Mouse (Mus musculus) lung, adult 18-20 months (tissue): Measurements from ENCODE around the gene Mmgt2.

Experiments used
- DNase-seq, 2 experiments: peaks; one replicate each; pipeline ENCODE4 v3.0.0; 2022; ENCODE audit warnings: mixed read lengths in 2 of 2

Gene Mmgt2

DNA sequence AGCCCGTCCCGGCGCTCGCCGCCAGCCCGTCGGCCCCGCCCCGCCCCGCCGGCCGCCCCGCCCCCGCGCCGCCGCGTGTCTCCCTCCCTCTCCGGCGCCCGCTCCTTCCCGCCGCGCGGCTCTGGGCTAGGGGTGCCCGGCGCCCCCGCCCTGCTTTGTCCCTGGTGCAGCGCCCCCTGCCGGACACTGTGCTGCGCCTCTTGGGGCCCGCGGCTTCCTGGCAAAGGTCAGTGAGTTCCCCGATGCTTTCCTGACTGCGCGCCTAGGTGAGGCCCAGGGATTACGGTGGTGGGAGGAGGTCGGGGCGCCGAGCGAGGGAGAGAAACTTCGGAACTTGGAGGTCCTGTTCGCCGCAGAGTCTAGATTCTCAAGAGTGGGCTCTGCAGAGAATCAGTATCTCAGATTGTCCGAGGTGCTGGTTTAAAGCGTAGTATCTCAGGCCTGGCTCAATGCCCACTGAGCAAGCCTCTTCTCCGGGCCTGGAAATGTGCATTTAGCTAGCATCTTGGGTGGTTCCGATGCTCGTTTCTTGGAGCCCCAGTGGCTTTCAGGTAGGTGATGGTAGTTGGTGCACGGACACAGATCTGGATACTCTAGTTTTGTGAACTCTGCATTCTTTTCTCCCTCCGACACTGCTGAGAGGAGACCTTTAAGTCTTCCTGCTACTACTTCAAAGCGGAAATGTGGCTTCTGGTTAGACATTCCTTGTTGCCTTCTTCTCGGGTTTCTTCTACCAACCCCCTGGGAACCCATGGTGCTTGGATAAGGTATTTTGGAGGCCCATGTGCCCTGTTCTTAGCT lies at the start of gene Mmgt2:
TSS of gene Mmgt2 (plus strand) at position 74 of the 801 bp plus-strand sequence.
- DNase-seq = peak; percentile 93 to 96

- no peak for DNase-seq
Observed at GRCm38 (mm10) chr11:62601732-62602618, 46.5 kb upstream of the Mmgt2 start.

- DNase-seq = peak; percentile 96 to 97
Observed at GRCm38 (mm10) chr11:62602619-62603311, 45.7 kb upstream of the Mmgt2 start.

GRCm38 (mm10) chr11:62603312-62604056 lies 45.0 kb upstream of the Mmgt2 start:
- DNase-seq = no peak

DNA sequence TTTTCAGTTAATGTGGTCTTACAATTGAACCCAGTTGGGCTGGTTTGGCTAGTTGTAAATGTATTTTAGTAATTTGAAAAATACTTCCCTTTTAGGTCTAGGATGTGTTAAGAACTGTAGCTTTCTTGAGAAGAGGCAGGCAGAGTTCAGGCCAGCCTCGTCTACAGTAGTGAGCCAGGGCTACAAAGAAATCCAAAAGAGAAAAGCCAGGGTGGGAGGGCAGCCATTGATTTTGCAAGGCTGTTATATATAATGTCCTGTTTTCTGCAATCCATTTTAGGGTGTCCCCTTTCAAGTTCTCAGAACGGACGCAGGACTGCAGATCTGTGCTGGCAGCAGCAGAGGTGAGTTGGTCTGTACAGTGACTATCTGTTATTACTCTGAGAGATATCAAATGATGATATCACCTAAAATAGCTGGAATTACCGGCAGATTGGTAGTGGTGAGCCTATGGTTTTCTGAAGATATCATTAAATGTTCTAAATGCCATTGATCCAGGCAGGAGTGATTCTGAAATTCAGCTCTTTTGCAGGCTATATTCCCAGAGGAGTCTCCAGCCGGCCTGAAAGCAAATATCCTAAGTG lies 44.2 kb upstream of the Mmgt2 start:
- DNase-seq = no peak

DNA sequence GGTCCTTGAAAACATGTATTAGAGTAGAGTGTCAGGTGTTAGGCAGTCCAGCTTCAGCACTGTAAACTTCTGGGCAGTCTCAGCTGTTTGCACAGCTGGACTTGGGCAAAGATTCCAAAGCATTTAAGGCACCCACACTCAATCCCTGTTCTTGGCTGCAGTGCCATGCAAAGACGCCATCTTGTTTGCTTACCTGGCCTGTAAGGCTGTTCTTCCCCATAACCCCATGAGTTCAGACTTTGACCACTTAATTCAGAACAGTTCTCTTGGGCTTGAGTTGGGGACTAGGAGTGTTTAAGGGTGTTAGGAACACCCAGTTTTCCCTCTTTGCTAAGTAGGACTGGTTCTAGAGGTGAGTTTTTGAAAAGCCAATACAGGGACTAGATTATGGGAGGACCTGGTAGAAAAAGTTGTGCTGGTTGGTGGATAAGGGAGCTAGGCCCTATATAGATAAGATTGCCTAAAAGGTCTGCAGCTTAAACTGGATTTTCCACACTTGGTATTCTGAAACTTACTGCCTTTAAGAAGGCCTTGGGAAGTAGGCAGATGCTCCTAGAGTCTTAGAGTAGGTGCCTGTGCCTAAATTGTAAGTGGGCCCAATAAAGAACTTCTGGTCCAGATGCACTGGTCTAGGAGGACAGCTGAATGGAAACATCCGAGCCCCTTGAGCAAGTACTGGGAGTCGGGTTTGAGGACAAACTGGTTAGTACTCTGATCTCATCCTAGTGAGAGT lies 43.4 kb upstream of the Mmgt2 start:
- DNase-seq = peak in 1 of 2 experiments; percentile 17

DNA sequence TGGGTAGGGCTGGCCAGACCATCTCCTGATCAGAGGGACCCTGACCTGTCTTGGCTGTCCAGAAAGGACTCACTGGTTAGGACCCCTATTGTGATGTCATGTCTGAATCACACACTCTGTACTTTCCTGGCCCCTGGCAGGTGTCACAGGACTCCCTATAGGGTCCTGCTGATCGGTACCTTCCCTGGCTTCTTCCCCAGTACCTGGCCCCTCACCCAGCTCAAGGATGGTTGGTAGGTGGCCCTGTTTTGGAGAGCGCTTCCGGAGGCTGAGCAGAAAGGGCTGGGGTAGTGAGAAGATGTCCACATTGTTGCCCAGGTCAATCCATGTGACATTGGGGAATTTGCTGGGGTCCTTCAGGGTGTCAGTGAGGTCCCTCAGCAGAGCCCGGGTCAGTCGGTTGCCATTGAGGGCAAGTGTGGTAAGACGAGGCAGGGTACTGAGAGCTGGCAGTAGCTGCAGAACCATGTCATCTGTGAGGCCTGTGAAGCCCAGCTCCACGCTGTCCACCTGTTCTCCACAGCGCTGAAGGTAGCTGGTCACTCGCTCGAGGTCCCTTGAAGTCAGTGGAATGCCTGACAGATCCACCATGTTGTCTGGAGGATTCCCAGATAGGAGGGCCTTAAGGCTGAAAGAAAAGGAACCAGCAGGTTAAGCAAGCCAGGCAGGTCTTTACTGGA lies 42.7 kb upstream of the Mmgt2 start:
- DNase-seq = no peak

GRCm38 (mm10) chr11:62606299-62607169 lies 41.9 kb upstream of the Mmgt2 start:
- no peak for DNase-seq

DNA sequence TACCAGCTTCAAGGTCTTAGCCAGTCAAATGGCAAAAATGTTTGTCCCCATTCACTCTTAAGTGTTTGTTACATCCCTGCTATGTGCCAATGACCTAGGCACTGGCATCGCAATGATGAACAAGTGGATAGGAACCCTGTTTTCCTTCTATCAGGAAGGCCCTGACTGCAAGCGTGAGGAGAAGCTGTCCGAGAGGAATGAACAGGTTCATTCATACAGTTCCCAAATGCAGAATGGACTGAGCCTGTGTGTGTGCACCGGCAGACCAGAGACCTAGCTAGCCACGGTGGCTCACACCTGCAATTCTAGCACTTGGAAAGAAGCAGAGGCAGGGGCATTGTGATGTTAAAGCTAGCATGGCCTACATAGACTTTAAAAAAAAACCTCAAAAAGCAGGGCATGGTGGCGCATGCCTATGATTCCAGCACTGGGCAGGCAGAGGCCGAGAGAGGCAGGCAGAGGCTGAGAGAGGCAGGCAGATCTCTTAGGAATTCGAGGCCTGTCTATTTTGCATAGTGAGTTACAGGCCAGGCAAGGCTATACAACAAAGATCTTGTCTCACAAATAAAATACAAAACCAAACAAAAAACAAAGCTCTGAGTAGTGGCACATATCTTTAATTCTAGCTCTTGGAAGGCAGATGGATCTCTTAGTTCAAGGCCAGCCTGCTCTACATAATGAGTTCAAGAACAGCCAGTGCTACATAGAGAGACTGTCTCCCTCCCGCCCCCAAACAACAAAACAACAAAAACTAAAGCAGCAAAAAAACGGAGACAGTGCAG lies 41.1 kb upstream of the Mmgt2 start:
- no peak for DNase-seq

- DNase-seq = no peak
Observed at GRCm38 (mm10) chr11:62607952-62608201, 40.6 kb upstream of the Mmgt2 start.

- peak; percentile 35 to 52 for DNase-seq
Observed at GRCm38 (mm10) chr11:62608826-62609675, 39.4 kb upstream of the Mmgt2 start.

DNA sequence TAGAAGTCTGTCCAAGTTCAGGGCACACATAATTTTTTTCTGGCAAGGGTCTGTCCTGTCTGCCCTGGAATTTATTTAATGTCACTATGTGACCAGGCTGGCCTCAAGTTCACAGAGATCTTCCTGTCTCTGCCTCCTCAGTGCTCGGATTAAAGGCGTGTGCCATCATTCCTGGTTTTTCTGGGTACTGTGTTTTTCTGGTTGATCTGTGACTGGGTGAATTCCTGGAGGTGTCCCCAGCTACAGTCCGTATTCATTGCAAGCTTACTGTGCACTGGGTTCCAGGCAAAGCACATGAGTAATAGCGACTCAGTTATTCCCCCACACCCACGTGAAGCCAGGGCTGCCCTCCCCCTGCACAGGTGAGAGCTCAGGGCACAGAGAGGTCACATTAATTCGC lies 38.2 kb upstream of the Mmgt2 start:
- DNase-seq = no peak

DNA sequence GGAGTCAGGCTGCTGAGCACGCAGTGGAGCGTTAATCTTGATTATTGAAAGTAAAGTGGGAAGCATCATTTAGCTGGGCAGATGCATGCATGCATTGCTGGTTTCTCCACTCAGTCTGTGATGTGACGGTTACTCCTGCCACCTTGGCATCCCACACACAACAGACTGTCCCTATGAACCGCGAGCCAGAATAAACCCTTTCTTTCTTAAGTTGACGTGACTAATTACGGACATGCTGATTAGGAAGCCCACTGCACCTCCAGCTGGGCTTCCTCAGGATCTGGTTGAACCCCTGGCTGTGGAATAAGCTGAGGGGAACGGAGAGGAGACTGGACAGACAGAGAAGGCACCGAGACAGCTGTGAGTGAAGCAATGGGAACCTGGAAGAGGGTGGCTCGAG lies 35.9 kb upstream of the Mmgt2 start:
- DNase-seq = no peak

- DNase-seq = peak; percentile 88 to 92
Observed at GRCm38 (mm10) chr11:62613657-62614365, 34.7 kb upstream of the Mmgt2 start.

- DNase-seq = no peak
Observed at GRCm38 (mm10) chr11:62614876-62615410, 33.5 kb upstream of the Mmgt2 start.

DNA sequence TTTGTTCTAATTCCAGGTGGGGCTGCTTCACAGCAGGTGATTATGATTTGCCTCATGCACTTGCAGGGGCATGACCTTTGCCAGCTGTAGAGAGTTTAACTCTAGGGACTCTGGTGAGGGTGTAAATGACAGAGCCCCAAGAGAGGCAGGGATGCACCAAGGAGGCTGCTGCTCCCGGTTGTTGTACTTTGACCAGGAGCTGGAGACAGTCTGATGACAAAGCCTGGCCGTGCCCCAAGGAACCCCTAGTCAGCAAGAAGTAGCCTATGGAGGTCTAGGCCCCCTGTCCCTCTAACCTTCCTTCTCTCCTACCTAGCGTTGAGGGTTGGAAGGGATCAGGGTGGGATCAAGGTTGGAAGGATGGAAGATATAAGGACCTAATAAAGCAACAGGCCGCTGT lies 33.0 kb upstream of the Mmgt2 start:
- no peak for DNase-seq

DNA sequence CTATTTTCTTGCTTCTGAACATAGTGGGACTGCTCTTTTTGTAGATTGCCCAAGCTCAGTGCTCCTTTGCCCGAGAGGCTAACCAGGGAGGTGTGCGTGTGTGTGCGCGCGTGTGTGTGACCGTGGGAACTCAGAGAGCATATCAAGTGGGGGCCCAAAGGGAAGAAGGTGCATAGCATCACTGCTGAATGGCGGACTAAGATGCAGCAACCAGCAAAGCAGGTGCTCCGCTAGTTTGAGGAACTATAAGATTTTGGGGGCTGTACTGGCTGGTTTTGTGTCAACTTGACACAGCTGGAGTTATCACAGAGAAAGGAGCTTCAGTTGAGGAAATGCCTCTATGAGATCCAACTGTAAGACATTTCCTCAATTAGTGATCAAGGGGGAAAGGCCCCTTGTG lies 27.4 kb upstream of the Mmgt2 start:
- no peak for DNase-seq
